Mouse (Mus musculus) megakaryocyte, embryonic 14.5 days (primary cell): ENCODE measurements around the gene Coq8a.

ENCODE experiments used
- FLI1 ChIP-seq: IDR thresholded peaks from 2 replicates; pipeline ENCODE4 v1.6.1; 2012; ENCODE audit warnings: low read length, inconsistent platforms, mixed read lengths
- GATA1 ChIP-seq: IDR thresholded peaks from 3 replicates; pipeline ENCODE4 v1.6.1; 2012; ENCODE audit warnings: mixed read lengths, low read length, inconsistent platforms, borderline replicate concordance

GRCm38 (mm10) chr1:180160545-180160944, 38.9 kb downstream of the Coq8a start:
- TF ChIP-seq GATA1 (no peak), FLI1 (no peak)
